17 mouse cellular contexts compared by ENCODE assay signal in genomic region chr7:67012011-67012751, GRCm38 (mm10).
DNase-seq lines count a peak whose midpoint lies in the region; ATAC-seq and TF ChIP-seq lines count a peak whose summit lies in the region.
"Had no signal": no experiment of that assay in that cellular context is flagged by ENCODE, and none has a peak within 500 bp of the region (broad histone marks: within the 10 kb centered on the region; RNA-seq: fewer than 3 reads in every experiment).

No protein-coding gene starts in this region.

- H3K9ac ChIP-seq in heart, postnatal 0 days (replicated peaks; ENCODE audit: low read depth, low read length) = no peak overlapping the region
- no peak overlapping the region for H3K9ac ChIP-seq in lung, embryonic 14.5 days
- no peak overlapping the region for H3K9ac ChIP-seq in stomach, postnatal 0 days (ENCODE audit: low read length)
- H3K9ac ChIP-seq: kidney, embryonic 15.5 days; limb, embryonic 15.5 days; neural tube, embryonic 15.5 days had no signal

- ATAC-seq in heart, postnatal 0 days (ENCODE audit: insufficient read depth, low read depth) = peak; percentile 65
- peak; percentile 49; the same call in 1 of the 2 replicates for ATAC-seq in lung, embryonic 14.5 days (ENCODE audit: insufficient read depth)
- 0 out of 2 replicates have a peak, but pooled peaks have one; percentile 26 for ATAC-seq in stomach, postnatal 0 days (ENCODE audit: low FRiP score, low TSS enrichment)
- ATAC-seq: CD4-positive, CD25-positive, alpha-beta regulatory T cell, adult 4 months had no signal

- H3K9me3 ChIP-seq in heart, postnatal 0 days (replicated peaks; ENCODE audit: control insufficient read depth, low read length) = peaks cover 9% of the 10 kb centered on the region
- H3K9me3 ChIP-seq in lung, embryonic 14.5 days (ENCODE audit: low read depth, low read length) = peaks cover 2% of the 10 kb centered on the region; the same call in 1 of the 2 replicates
- H3K9me3 ChIP-seq in stomach, postnatal 0 days (ENCODE audit: control insufficient read depth, low read length) = no peaks in the 10 kb centered on the region
- H3K9me3 ChIP-seq: limb, embryonic 15.5 days; neural tube, embryonic 15.5 days had no signal

- H3K27ac ChIP-seq in heart, postnatal 0 days (ENCODE audit: low read depth) = no peak overlapping the region
- H3K27ac ChIP-seq in lung, embryonic 14.5 days (ENCODE audit: low read depth) = 0 out of 2 replicates have a peak overlapping the region, but pooled peaks have one; percentile 15
- H3K27ac ChIP-seq in stomach, postnatal 0 days (replicated peaks) = no peak overlapping the region
- H3K27ac ChIP-seq in cerebellum, adult 2 months (ENCODE audit: insufficient read depth, low read length) = no peak overlapping the region
- H3K27ac ChIP-seq: kidney, embryonic 15.5 days; neural tube, embryonic 15.5 days had no signal

- WGBS in heart, postnatal 0 days = 30% methylated on average over 12 of the region's 12 CpGs
- 51% methylated on average over 12 of the region's 12 CpGs for WGBS in lung, embryonic 14.5 days
- WGBS in stomach, postnatal 0 days = 66% methylated on average over 12 of the region's 12 CpGs
- WGBS in cerebellum, adult 2 months = 81% methylated on average over 12 of the region's 12 CpGs

- H3K4me3 ChIP-seq in heart, postnatal 0 days (ENCODE audit: low read depth, low read length) = no peak overlapping the region
- no peak overlapping the region for H3K4me3 ChIP-seq in lung, embryonic 14.5 days (ENCODE audit: low read depth, low read length)
- no peak overlapping the region for H3K4me3 ChIP-seq in stomach, postnatal 0 days (ENCODE audit: low read depth, low read length)
- no peak overlapping the region for H3K4me3 ChIP-seq in cerebellum, adult 2 months (replicated peaks; ENCODE audit: insufficient read depth, low read depth, low read length)
- H3K4me3 ChIP-seq: kidney, embryonic 15.5 days; limb, embryonic 15.5 days; myocyte; neural tube, embryonic 15.5 days had no signal

- TF ChIP-seq POLR2A in cerebellum, adult 2 months (IDR thresholded peaks at IDR 0.05; ENCODE audit: borderline replicate concordance, insufficient read depth, low read length) = no peak

- peaks cover 18% of the 10 kb centered on the region for H3K4me1 ChIP-seq in heart, postnatal 0 days (ENCODE audit: control insufficient read depth, insufficient read depth)
- no peaks in the 10 kb centered on the region for H3K4me1 ChIP-seq in lung, embryonic 14.5 days (ENCODE audit: insufficient read depth)
- H3K4me1 ChIP-seq in stomach, postnatal 0 days (replicated peaks; ENCODE audit: control insufficient read depth, insufficient read depth) = peaks cover 6% of the 10 kb centered on the region
- peaks cover 3% of the 10 kb centered on the region; the same call in 1 of the 2 replicates for H3K4me1 ChIP-seq in cerebellum, adult 2 months (ENCODE audit: control insufficient read depth, insufficient read depth, low read length)
- H3K4me1 ChIP-seq: neural tube, embryonic 15.5 days had no signal

- TF ChIP-seq CTCF in heart, postnatal 0 days (IDR thresholded peaks at IDR 0.05; ENCODE audit: low read depth) = no peak
- no peak for TF ChIP-seq CTCF in lung, embryonic 14.5 days (IDR thresholded peaks at IDR 0.05; ENCODE audit: low read depth)
- TF ChIP-seq CTCF in stomach, postnatal 0 days (IDR thresholded peaks at IDR 0.05; ENCODE audit: low read depth) = no peak
- TF ChIP-seq CTCF in cerebellum, adult 2 months (IDR thresholded peaks at IDR 0.05; ENCODE audit: borderline replicate concordance, insufficient read depth, low read depth, low read length) = no peak

- no peaks in the 10 kb centered on the region for H3K27me3 ChIP-seq in heart, postnatal 0 days (ENCODE audit: control insufficient read depth, insufficient read depth, low read length)
- H3K27me3 ChIP-seq in lung, embryonic 14.5 days (ENCODE audit: insufficient read depth, low read length) = no peaks in the 10 kb centered on the region
- no peaks in the 10 kb centered on the region for H3K27me3 ChIP-seq in stomach, postnatal 0 days (ENCODE audit: control insufficient read depth, insufficient read depth, low read length)
- no peaks in the 10 kb centered on the region for H3K27me3 ChIP-seq in cerebellum, adult 2 months (ENCODE audit: control insufficient read depth, insufficient read depth, low read length)
- H3K27me3 ChIP-seq: kidney, embryonic 15.5 days; limb, embryonic 15.5 days; neural tube, embryonic 15.5 days had no signal

- intact Hi-C loops in heart, postnatal 25 days (cut with DNase I) = no loop called here

- H3K36me3 ChIP-seq in heart, postnatal 0 days (replicated peaks; ENCODE audit: control insufficient read depth, insufficient read depth, low read length) = no peaks in the 10 kb centered on the region
- H3K36me3 ChIP-seq in lung, embryonic 14.5 days (ENCODE audit: insufficient read depth) = no peaks in the 10 kb centered on the region
- no peaks in the 10 kb centered on the region for H3K36me3 ChIP-seq in stomach, postnatal 0 days (ENCODE audit: control insufficient read depth, insufficient read depth, low read length)
- H3K36me3 ChIP-seq: G1E; kidney, embryonic 15.5 days; neural tube, embryonic 15.5 days had no signal

- TF ChIP-seq EP300 in heart, postnatal 0 days (IDR thresholded peaks at IDR 0.05; ENCODE audit: low read depth) = no peak
- TF ChIP-seq EP300 in stomach, postnatal 0 days (optimal IDR thresholded peaks at IDR 0.05) = no peak

- DNase-seq in heart, adult 11 months = peak; percentile 90
- DNase-seq in heart, adult 9 months (ENCODE audit: low spot score in 2 of 2) = no peak
- DNase-seq in heart, postnatal 0 days (ENCODE audit: low spot score) = no peak
- no peak for DNase-seq in heart, postnatal 25 days (ENCODE audit: low spot score)
- peak; percentile 36 for DNase-seq in lung, embryonic 14.5 days
- no peak for DNase-seq in lung, adult 18-20 months
- no peak for DNase-seq in stomach, postnatal 0 days (ENCODE audit: low spot score)
- no peak for DNase-seq in cerebellum, adult 2 months
- DNase-seq: midbrain, embryonic 14.5 days; right cerebral cortex, postnatal 25 days; thymus, postnatal 14 days had no signal

- H3K4me2 ChIP-seq in heart, postnatal 0 days (ENCODE audit: low read depth, low read length) = no peak overlapping the region
- H3K4me2 ChIP-seq in lung, embryonic 14.5 days = no peak overlapping the region
- no peak overlapping the region for H3K4me2 ChIP-seq in stomach, postnatal 0 days (replicated peaks; ENCODE audit: low read depth)
- H3K4me2 ChIP-seq: kidney, embryonic 15.5 days; limb, embryonic 15.5 days; neural tube, embryonic 15.5 days had no signal

Comparison
In these comparisons a context has a peak if more than half of its experiments do, and no peak if none do; other contexts are left out.
1. DNase-seq: peak in heart, adult 11 months (single experiment) and lung, embryonic 14.5 days (single experiment); none in heart, adult 9 months (0 of 2), heart, postnatal 0 days (single experiment), heart, postnatal 25 days (single experiment), lung, adult 18-20 months (0 of 2), stomach, postnatal 0 days (single experiment) and cerebellum, adult 2 months (0 of 2).
2. Peak in every context shown above with its lines, with median percentiles within 50 percentile points of each other: ATAC-seq.